Mouse (Mus musculus): ENCODE results near the gene Znhit1.

Gene Znhit1

DNA sequence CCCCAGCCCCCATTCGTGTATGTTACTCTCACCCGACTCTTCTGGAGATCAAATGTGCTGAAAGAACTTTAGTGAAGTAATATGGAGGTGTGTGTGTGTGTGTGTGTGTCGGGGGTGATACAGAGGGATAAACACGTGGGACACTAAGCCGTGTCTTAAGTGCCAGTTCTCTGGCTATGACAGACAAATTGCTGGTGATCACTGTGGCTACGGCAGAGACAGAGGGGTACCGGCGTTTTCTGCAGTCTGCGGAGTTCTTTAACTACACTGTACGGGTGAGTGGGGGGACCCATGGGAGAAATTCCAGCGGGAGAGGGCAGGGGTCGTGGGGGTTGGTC lies at the start of gene Znhit1:
Gene Znhit1, minus strand, starts transcription at position 88 of the 338 bp plus-strand sequence.
- no peak for DNase-seq (ENCODE audit: low spot score in 2 of 2)

DNA sequence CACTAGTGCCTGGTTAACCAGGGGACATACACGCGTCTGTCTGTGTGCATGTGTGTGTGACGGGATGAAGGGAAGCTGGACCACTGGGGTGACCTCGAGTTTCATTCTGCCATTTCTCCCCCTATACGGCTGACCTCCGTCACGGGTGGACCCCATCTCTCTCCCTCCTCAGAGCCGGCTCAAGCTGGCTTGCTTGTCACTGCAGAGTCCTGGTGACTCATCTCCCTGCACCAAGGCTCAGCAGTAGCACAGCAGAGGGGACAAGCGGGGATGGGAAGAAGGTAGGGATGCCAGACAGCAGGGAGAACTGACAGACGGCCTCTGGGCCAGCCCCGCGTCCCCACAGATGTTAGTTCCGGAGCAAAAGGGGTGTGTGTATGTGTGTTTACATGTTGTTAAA lies 48.4 kb upstream of the Znhit1 start:
- DNase-seq (ENCODE audit: low spot score in 2 of 2): no peak

DNA sequence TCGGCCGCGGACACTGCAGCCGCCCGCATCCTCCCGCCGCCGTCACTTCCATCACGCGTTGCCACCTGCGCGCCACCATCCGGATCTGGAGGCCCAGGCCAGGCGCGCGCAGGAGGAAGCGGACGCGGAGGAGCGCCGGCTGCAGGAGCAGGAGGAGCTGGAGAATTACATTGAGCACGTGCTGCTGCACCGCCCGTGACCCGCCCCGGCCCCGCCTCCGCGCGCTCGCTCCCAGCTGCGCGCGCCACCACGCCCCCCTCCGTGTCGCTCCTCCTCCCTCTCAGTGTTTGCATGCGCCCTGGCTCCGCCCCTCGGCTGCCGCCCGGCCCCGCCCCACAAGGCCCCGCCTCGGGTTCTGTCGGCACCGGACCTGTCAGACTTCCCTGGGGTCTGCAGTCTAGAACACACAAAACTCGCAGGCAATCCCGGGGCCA lies 44.8 kb upstream of the Znhit1 start:
- DNase-seq (ENCODE audit: low spot score in 2 of 2): peak; percentile 44 to 78

DNA sequence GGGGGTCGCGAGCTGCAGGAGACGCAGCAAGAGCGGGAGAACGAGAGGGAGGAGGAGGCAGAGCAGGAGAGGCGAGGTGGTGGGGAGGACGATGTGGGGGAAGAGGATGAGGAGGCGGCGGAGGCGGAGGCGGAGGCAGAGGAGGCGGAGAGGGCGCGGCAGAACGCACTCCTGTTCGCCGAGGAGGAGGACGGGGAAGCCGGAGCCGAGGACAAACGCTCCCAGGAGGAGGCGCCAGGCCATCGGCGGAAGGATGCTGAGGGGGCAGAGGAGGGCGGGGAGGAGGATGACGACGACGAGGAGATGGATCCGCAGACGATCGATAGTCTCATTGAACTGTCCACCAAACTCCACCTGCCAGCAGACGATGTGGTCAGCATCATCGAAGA lies 44.2 kb upstream of the Znhit1 start:
- no peak for DNase-seq (ENCODE audit: low spot score in 2 of 2)

DNA sequence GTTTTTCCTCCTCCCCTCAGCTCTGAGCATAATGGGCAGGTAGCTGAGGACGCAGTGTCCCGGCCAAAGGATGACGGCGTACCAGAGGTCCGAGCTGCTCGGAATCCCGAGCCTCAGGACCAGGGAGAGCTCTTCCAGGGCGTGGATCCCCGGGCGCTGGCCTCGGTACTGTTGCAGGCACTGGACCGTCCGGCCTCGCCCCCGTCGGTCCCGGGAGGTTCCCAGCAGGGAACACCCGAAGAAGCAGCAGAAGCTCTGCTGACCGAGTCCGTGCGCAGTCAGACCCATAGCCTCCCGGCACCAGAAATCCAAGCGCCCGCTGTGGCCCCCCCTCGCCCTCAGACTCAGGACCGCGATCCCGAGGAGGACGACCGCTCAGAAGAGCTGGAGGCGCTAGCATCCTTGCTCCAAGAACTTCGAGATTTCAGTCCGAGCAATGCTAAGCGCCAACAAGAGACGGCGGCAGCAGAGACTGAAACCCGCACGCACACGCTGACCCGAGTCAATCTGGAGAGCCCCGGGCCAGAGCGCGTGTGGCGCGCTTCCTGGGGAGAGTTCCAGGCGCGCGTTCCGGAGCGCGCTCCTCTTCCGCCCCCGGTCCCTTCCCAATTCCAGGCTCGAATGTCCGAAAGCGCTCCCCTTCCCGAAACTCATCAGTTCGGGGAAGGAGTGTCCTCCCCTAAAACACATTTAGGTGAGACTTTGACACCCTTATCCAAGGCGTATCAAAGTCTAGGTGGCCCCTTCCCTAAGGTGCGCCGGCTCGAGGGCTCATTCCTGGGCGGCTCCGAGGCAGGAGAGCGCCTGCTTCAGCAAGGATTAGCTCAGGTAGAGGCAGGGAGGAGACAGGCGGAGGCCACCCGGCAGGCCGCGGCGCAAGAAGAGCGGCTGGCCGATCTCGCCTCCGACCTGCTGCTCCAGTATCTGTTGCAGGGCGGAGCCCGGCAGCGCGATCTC lies 43.5 kb upstream of the Znhit1 start:
- no peak for DNase-seq (ENCODE audit: low spot score in 2 of 2)

DNA sequence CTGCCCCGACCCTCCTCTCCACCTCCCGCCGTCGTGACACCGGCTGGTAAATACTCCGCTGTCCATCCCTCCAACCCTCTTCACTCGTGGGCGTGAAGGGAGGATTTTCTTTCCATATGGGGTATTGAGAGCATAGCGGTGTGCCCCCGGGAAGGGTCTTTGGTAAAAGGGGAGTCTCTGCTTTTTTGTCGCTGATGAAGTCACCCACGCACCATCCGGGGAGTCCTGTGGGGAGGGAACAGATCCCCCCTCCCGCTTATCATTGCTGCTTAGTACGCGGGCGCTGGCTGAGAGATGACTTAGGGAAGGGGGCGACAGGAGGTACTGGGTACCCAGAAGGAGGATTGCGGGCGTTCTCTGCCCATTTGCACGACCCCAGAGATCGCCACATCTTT lies 42.6 kb upstream of the Znhit1 start:
- no peak for DNase-seq (ENCODE audit: low spot score in 2 of 2)

DNA sequence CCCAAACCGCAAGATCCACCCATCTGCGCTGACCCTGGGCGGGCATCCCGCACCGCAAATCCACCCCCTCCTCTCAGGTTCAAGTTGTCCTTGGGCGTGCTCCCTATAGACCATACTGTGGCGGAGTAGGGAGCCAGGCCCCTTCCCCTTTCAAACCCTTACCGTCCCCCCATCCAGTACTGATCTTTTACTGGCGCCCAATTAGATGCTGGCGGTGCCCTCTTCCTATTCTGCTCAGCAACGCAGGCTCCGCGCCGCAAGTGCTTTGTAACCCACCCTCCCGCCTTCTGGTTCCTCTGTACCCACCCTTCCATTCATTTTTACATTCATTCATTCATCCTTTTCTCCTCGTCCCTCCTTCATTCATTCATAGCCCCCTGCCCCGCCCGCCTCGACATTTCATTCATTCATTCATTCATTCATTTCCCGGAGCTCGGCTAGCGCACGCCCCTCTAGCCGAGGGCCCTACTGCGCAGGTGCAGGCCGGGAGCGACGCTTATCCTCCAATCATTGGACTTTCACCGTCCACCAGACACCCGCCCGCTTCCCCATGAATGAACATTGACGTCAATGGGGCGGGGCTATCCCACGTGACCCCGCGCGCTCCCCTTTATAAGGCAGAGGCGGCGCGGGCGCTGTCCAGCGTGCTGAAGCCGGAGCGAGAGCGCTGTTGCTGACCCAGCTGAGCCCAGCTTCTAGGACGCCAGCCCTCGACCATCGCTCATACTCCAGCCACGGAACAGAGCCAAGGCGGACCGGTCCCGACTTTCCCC lies 42.0 kb upstream of the Znhit1 start:
- peak; percentile 89 to 95 for DNase-seq (ENCODE audit: low spot score in 2 of 2)

DNA sequence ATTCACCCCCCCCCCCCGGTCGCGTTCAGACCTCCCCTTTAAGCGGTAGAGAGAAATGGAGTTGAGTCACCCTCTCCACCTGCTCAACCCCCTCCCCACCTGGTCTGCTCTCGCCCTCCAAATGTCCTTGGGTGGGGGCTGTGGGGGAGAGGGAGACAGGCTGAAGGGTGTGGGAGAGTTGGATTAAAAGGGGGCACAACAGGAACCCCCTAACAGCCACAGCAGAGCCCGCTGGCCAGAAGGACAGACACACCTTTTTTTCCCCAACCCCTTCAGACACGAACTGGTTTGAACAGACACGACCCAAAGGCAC lies 41.4 kb upstream of the Znhit1 start:
- DNase-seq (ENCODE audit: low spot score in 2 of 2): no peak

DNA sequence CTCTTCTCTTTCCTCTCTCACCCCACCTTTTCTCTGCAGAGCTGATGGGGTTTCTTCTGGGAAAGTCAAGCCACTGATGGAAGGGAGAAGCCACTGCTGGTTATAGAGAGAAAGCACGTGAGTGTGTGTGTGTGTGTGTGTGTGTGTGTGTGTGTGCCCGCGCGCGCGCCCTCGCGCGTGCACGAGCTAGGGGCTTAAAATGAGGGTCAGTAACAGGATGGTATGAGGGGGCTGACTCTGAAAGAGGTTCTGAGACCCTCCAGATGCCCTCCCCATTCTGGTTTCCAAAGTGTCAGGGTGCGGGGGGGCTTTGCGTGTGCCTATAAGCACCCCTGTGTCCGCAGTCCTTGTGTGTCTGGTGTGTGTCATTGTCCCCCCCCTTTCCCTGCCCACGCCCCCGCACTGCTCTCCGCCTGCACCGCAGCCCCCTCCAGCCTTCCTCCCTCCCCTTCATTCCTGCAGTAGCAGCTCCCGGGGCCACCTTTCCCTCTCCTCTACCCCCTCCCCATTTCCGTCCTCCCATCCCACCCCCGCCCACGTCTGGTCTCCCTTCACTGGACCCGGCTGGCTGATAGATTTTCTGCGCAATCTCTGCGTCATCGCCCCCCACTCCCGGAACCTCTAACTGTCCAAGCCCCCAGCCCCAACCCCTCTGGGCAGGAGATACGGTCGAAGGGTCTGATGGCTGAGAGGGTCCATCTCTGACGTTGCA lies 40.9 kb upstream of the Znhit1 start:
- DNase-seq (ENCODE audit: low spot score in 2 of 2): no peak

DNA sequence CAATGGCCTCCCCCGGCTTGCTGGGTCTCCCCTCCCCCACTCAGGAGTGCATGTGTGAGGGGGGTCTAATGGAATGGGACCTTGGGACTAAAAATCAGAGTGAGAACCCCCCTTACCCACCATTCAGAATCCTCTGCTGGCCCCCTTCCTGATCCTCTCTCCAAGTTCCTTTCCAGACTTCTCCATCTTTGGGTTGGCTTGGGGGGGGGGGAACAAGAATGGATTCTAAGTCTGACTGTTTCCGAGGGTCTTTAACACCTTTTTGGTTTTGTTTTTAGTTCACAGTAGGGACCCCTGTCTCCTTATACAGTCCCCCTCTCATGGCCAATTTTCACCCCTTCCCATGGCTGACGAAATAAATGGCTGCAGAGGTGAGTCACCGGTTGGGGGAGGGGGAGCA lies 38.3 kb upstream of the Znhit1 start, which contains the start of gene Vgf:
Gene Vgf, plus strand, starts transcription at position 301 of the 400 bp plus-strand sequence.
- DNase-seq (ENCODE audit: low spot score in 2 of 2): no peak

DNA sequence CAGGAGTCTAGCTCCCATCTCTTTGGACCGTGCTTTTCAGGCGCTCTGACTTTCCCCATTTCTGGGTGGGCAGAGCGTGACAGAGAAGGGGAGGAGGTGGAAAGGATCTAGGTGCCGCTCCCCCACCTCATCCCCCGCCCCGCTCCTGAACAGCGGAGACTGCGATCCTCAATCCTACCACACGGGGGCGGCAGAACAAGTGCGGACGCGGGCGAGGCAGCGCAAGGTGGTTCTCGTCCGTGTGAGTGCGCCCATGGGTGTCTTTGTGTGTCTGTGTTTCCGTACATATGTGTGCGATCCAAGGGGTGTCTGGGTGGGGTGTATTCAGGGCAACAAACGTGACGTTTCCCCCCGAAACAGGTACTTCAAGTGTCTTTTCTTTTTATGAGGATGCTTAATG lies 37.3 kb upstream of the Znhit1 start:
- peak; percentile 58 to 77 for DNase-seq (ENCODE audit: low spot score in 2 of 2)

DNA sequence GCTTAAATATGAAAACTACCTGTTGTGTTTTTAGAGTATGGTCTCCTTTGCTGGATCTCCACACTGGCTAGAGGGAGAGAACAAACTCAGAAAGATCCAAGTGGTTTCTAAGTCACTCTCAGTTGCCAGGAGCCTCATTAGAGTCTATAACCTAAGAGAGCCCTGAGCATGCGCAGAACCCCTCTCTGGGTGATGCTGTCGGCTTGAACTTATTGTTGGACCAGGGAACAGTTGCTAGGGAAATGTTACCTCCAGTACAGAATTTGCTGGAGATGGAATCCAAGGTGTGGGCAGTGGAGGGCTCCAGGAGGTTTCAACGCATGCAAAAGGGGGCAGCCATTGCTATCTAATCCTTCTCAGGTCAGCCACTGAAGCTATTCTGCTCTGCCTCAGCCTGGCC lies 36.5 kb upstream of the Znhit1 start:
- no peak for DNase-seq (ENCODE audit: low spot score in 2 of 2)

DNA sequence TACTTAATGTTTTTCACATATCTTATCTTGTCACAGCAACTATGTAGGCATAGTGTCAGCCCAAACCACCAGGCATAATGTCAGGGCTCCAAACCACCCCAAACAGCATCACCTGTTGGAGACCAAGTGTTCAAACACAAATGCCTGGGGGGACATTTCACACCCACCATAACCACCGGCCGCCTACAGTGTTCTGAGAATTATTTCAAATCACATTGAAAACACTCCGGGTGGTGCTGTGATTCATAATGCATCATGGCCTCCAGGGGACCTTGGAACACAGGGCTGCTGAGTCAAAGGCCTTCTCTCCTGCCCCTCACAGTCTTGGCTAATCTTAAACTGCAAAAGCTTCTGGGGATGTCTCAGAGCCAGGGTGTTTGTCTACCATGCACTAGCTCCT lies 28.1 kb upstream of the Znhit1 start:
- no peak for DNase-seq (ENCODE audit: low spot score in 2 of 2)

DNA sequence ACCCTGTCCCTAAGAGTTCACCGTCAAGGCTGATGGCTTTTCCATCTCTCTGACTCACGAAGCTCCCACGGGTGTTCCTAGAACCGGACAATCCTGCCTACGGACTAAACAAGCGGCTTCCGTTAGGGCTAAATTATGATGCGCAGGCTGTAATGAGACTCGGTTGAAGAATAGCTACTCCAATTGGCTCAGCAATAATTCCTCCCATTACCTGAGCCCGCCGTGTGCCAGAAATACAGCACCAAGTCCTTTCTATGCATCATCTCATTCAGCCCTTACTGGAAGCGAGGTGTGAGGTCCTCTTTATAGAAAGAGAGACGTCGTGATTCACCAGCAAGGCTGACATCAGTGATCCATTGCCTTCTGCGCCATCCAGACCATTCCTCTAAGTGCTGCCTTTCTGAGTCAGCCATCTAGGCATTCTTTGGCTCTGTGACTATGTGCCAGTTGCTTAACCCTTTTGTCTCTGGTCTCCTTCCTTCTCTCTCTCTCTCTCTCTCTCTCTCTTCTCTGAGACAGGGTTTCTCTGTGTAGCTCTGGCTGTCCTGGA lies 24.7 kb upstream of the Znhit1 start:
- DNase-seq (ENCODE audit: low spot score in 2 of 2): no peak

DNA sequence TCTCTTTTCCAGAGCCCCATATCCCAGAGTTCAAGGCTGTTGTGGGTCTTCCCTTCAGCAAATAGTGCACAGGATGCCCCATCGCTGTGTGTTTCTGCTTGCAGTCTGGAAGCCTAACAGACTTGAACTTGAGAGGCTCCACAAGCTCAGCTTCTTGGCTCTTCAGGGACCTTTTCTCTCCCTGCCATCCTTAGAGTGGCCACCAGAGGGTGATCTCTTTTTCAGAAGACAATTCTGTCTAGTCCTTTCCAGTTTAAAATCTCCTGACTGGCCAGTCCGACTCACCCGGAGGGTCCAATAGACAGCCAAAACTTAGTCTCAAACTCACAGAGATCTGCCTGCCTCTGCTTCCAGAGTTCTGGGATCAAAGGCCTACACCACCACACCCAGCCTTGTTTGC lies 22.2 kb upstream of the Znhit1 start:
- DNase-seq (ENCODE audit: low spot score in 2 of 2): no peak

DNA sequence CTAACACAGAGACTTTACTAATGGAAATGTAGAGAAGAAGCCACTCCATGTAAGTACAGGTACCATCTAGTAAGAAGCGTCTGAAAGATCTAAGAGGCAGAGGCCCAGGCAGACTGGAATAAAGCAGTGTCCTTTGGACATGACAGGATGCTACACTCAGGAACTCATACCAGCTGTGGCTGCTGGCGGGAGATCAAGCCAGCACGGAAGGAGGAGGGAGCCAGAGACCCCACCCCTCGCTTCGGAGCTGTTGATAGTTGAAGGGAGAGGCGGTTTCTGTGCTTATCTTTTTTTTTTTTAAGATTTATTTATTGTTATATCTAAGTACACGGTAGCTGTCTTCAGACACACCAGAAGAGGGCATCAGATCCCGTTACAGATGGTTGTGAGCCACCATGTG lies 19.5 kb upstream of the Znhit1 start:
- no peak for DNase-seq (ENCODE audit: low spot score in 2 of 2)

DNA sequence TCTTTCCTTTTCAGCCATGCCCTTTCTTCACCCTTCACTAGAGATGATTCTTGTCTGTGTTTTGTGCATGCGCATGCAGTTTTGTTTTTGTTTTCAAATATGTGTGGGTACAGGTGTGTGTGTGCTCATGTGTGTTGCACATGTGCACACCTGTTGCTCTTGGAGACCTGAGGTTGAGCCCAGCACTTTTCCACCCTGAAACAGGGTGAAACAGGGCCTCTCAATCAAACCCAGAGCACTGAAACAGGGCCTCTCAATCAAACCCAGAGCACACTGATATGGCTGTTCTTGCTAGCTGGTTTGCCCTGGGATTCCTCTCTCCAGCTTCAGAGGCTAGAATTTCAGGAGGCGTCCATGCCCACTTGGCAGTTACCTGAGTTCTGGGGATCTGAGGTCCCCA lies 12.8 kb upstream of the Znhit1 start:
- no peak for DNase-seq (ENCODE audit: low spot score in 2 of 2)

DNA sequence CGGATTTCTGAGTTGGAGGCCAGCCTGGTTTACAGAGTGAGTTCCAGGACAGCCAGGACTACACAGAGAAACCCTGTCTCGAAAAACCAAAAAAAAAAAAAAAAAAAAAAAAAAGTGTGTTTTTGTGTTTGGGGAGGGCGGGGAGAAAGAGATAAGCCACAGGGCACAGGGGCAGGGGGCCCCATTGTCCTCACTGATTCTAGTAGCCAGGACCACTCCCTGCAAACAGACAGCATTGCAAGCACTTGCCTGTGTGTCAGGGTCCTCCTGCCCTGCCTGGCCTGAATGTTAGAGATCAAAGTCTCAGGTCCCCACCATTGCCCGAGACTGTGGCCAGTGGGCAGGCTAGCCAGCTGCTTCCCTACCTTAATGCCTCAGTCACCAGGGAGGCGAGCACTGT lies 11.6 kb upstream of the Znhit1 start:
- no peak for DNase-seq (ENCODE audit: low spot score in 2 of 2)

DNA sequence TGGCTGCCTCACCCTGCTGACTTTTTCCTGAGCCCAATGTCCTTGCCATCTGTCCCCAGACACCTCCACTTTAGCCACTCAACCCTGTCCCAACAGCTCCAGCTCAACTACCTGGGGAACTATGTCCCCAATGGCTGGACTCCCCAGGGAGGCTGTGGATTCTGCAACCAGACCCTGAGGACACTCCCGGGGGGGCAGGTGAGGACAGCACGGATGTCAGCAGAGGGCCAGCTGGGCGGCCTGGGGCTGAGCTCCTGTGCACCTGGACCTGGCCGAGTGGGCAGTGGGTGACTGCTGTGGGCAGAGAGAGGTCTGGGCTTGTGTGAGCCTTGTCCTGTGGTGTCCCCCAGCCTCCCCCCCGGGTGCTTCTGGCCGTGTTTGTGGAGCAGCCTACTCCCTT lies 2.0 kb upstream of the Znhit1 start:
- no peak for DNase-seq (ENCODE audit: low spot score in 2 of 2)

DNA sequence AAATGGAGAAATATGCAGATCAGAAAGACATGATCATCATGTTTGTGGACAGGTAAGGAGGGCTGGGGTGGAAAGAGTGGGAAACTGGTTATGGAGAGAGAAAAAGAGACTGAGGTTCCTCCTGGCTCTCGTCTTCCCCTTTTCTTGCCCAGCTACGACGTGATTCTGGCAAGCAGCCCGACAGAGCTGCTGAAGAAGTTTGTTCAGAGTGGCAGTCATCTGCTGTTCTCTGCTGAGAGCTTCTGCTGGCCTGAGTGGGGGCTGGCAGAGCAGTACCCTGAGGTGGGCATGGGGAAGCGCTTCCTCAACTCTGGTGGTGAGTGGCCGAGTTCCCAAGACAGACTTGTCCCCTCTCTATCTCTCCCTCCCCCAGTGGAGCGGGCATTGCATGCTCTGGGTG lies 599 bp upstream of the Znhit1 start:
- DNase-seq (ENCODE audit: low spot score in 2 of 2): no peak

DNA sequence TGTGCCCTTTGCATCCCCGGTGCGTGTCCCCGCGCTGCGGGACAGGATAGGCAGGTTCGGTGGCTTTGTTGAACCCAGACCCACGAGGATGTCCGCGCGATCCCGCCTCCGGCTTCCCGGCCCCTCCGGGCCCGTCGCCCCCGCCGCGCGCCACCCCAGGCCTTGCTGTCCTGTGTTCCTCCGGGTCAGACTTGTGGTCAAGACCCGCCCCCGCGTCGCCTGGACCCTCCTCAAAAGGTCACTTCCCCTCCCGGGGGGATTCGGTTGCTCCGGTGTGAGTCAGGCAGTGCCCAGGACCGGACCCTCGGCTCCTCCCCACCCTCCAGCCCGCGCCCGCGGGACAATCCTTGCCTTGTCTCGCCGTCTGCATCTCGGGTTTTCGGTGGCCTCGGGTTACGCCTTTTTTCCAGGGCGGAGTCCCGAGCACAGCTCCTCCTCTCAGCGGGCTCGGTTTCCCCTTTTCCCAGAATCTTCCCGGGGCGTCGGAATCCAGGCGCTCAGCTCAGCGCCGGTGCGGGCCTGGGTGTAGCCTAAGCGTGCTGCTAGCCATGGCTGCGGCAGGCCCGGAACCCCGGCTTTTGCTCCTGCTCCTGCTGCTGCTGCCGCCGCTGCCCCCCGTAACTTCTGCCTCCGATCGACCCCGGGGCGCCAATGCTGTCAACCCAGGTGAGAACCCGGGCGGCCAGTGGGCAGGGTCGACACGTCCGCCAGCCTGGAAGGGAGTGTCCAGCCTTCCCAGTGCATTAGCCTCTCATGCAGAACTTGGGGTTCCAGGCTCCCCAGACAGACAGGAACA lies 485 bp downstream of the Znhit1 start:
- peak in 1 of 2 experiments; percentile 22 for DNase-seq (ENCODE audit: low spot score in 2 of 2)

Measured in natural killer cell, adult 2 months (primary cell).